Mouse (Mus musculus) liver, embryonic 13.5 days (tissue): ENCODE data around the gene Cubn. TPM values are rescaled to one million over a fixed set of nuclear protein-coding genes. Genes with fewer than 3 reads are reported as not detected.

Experiments
- ATAC-seq: fragments of 200-750 bp; cut with Nextera tagmentation; 2 replicates; pipeline ENCODE4 v1.8.0; 2017; ENCODE audit warnings: low read depth, mild to moderate bottlenecking, moderate number of reproducible peaks, moderate library complexity
- DNase-seq: peaks from one replicate; pipeline ENCODE4 v3.0.0; 2022
- H3K27ac ChIP-seq: fragments of 300-500 bp; sonication (generic); 2 replicates; pipeline ENCODE4 v1.5.1; 2015; ENCODE audit warnings: moderate library complexity, mild to moderate bottlenecking, inconsistent platforms
- H3K27me3 ChIP-seq: fragments of 300-500 bp; sonication (generic); 2 replicates; pipeline ENCODE4 v1.6.1; 2015; ENCODE audit warnings: mild to moderate bottlenecking, inconsistent platforms
- H3K36me3 ChIP-seq: fragments of 300-500 bp; sonication (generic); 2 replicates; pipeline ENCODE4 v1.6.1; 2015; ENCODE audit warnings: mild to moderate bottlenecking, inconsistent platforms
- H3K4me1 ChIP-seq: fragments of 300-500 bp; sonication (generic); replicated peaks from 2 replicates; pipeline ENCODE4 v1.6.1; 2015; ENCODE audit warnings: inconsistent platforms
- H3K4me2 ChIP-seq: fragments of 300-500 bp; sonication (generic); 2 replicates; pipeline ENCODE4 v1.6.1; 2015; ENCODE audit warnings: inconsistent platforms, mild to moderate bottlenecking, moderate library complexity
- H3K4me3 ChIP-seq: fragments of 300-500 bp; sonication (generic); replicated peaks from 2 replicates; pipeline ENCODE4 v1.5.1; 2015; ENCODE audit warnings: mild to moderate bottlenecking, inconsistent platforms
- H3K9ac ChIP-seq: fragments of 300-500 bp; sonication (generic); 2 replicates; pipeline ENCODE4 v1.6.1; 2015; ENCODE audit warnings: mild to moderate bottlenecking, inconsistent platforms
- H3K9me3 ChIP-seq: fragments of 300-500 bp; sonication (generic); replicated peaks from 2 replicates; pipeline ENCODE4 v1.6.1; 2016; ENCODE audit warnings: inconsistent platforms
- WGBS: fragments of 180-500 bp; shearing (Covaris S2); methylation state at CpG from one replicate; pipeline ENCODE4 v1.1.7; 2015; ENCODE audit not compliant: insufficient replicate concordance; 5-methylcytosine and 5-hydroxymethylcytosine counted together
- polyA plus RNA-seq: library from polyadenylated mRNA; unstranded; fragments of >200 nt; fragmentation: Nextera tagmentation; extraction: Ambion mirVana; gene quantifications from 2 replicates; pipeline ENCODE4 v1.2.1, GENCODE M21; 2015

Cubn gene
- 0.03 and 0.06 TPM in 2 replicates for polyA plus RNA-seq

DNA sequence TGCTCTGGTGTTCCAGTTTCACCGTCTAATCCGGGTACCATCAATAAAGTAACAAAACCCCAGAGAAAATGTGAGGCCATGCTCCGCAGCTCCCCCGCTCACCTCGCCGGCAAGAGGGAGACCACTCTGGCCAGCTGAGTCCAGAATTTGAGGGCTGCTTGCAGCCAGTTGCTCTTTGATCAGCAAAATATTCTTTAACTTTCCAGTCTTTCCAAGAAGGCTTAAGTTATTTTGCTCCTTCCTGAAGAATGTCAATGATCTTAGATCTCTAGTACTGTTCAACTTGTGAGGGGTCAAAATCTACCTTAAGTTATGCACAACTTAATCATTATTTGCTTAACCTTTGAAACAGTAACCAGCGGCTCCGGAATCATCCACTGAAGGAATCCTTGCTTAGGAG lies at the start of gene Cubn:
Cubn (minus strand) TSS at position 80 of the 400 bp plus-strand sequence.
- ATAC-seq (no peak), DNase-seq (no peak)
- peaks cover 4% of the 10 kb centered on the region; the same call in 1 of the 2 replicates for H3K4me1 ChIP-seq
- no peak within 1 kb of the TSS for H3K4me2 ChIP-seq
- no peak within 1 kb of the TSS for H3K9ac ChIP-seq
- H3K4me3 ChIP-seq: no peak within 1 kb of the TSS
- H3K27me3 ChIP-seq: no peaks in the 10 kb centered on the region
- H3K27ac ChIP-seq: no peak within 1 kb of the TSS
- H3K9me3 ChIP-seq: no peaks in the 10 kb centered on the region
- H3K36me3 ChIP-seq: no peaks in the 10 kb centered on the region
- 76% methylated on average over 8 of the region's 8 CpGs for WGBS

- no peak for DNase-seq
- Histone ChIP-seq H3K27me3 (no peaks in the 10 kb centered on the region), H3K4me3 (no peak overlapping the region), H3K27ac (no peak overlapping the region), H3K4me1 (peaks cover 55% of the 10 kb centered on the region), H3K4me2 (no peak overlapping the region), H3K36me3 (no peaks in the 10 kb centered on the region), H3K9me3 (no peaks in the 10 kb centered on the region), H3K9ac (no peak overlapping the region)
- WGBS: 39% methylated on average over 1 of the region's 1 CpGs
- ATAC-seq: no peak
Measured at GRCm38 (mm10) chr2:13539860-13540259, 48.2 kb upstream of the Cubn start.

- peaks cover 50% of the 10 kb centered on the region for H3K4me1 ChIP-seq
- 22% methylated on average over 6 of the region's 6 CpGs for WGBS
- peak; percentile 64 for ATAC-seq
- no peak overlapping the region for H3K4me3 ChIP-seq
- H3K27me3 ChIP-seq: no peaks in the 10 kb centered on the region
- H3K4me2 ChIP-seq: peak overlapping the region; percentile 41
- no peaks in the 10 kb centered on the region for H3K36me3 ChIP-seq
- H3K9ac ChIP-seq: peak overlapping the region; percentile 47
- no peaks in the 10 kb centered on the region for H3K9me3 ChIP-seq
- peak overlapping the region; percentile 58 for H3K27ac ChIP-seq
- DNase-seq: no peak
Measured at GRCm38 (mm10) chr2:13538704-13539377, 47.2 kb upstream of the Cubn start.

- no peaks in the 10 kb centered on the region for H3K9me3 ChIP-seq
- H3K4me1 ChIP-seq: peaks cover 49% of the 10 kb centered on the region
- H3K27ac ChIP-seq: 0 out of 2 replicates have a peak overlapping the region, but pooled peaks have one; percentile 7
- 67% methylated on average over 2 of the region's 2 CpGs for WGBS
- H3K27me3 ChIP-seq: no peaks in the 10 kb centered on the region
- ATAC-seq: peak; percentile 23; the same call in 1 of the 2 replicates
- no peak overlapping the region for H3K4me2 ChIP-seq
- DNase-seq: no peak
- H3K9ac ChIP-seq: 0 out of 2 replicates have a peak overlapping the region, but pooled peaks have one; percentile 37
- H3K4me3 ChIP-seq: no peak overlapping the region
- no peaks in the 10 kb centered on the region for H3K36me3 ChIP-seq
Measured at GRCm38 (mm10) chr2:13538258-13538657, 46.6 kb upstream of the Cubn start.

DNA sequence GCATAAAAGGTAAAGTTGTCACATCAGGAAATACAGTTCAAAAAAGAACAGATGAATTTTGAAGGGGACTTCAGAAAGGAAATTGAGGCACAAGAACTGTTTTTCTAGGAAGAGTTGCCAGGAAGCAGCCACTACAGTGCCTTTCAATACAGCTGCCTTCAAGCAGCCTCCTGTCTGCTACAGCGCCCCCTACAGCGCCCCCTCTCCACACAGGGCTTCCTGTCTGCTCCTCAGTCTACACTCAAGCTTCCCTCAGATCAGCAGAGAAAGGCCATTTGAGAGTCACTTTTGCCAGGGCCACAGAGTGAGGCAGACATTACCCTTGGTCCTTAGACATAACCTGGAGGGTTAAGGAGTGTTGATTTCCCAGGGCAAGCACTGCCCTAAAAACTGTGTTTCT lies 46.1 kb upstream of the Cubn start:
- H3K9ac ChIP-seq: no peak overlapping the region

DNA sequence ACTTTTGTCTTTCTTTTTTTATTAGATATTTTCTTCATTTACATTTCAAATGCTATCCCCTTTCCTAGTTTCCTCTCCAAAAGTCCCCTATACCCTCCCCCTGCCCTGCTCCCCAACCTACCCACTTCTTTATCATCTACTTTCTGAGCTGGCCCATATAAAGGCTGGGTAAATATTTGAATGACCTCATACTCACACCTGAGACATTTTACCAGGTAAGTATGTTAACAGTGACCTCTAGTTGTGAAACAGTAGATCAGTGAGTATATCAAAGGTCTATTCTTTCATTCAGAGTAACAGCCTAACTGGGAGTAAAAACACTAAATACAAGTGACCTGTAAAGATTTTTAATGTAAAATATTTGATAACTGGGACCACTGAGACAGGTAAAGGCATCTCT lies 45.1 kb upstream of the Cubn start:
- H3K4me3 ChIP-seq: no peak overlapping the region
- H3K27ac ChIP-seq: no peak overlapping the region
- no peaks in the 10 kb centered on the region for H3K9me3 ChIP-seq
- no peak overlapping the region for H3K4me2 ChIP-seq
- H3K9ac ChIP-seq: no peak overlapping the region
- no peaks in the 10 kb centered on the region for H3K36me3 ChIP-seq
- ATAC-seq: no peak
- peaks cover 39% of the 10 kb centered on the region for H3K4me1 ChIP-seq
- no peak for DNase-seq
- no peaks in the 10 kb centered on the region for H3K27me3 ChIP-seq

More for the DNA sequence above, 46.1 kb upstream of the Cubn start:
- Histone ChIP-seq H3K4me1 (peaks cover 44% of the 10 kb centered on the region), H3K4me3 (no peak overlapping the region), H3K27ac (0 out of 2 replicates have a peak overlapping the region, but pooled peaks have one; percentile 7), H3K27me3 (no peaks in the 10 kb centered on the region), H3K4me2 (no peak overlapping the region), H3K36me3 (no peaks in the 10 kb centered on the region), H3K9me3 (no peaks in the 10 kb centered on the region)
- ATAC-seq (peak; percentile 68), DNase-seq (peak; percentile 28)
- 23% methylated on average over 2 of the region's 2 CpGs for WGBS

DNA sequence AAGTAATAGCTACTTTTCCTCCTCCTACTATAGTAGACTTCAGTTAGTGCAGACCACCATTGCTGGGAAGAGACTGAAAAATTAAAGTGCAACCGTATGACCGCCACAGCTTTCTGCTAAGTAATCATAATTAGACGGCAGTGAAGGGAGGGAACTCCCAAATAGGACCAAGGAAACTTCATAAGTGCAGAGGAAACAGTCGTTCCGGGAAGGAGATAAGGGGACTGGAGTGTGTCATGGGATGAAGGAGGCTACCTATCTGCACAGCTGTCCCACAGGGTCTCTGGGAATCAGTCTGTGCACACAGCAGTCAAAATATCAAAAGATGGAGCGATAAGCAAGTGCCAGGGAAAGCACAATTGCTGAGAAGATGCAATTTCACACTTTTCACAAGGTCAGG lies 39.0 kb upstream of the Cubn start:
- ATAC-seq (no peak), DNase-seq (no peak)
- Histone ChIP-seq H3K27me3 (no peaks in the 10 kb centered on the region), H3K9ac (no peak overlapping the region), H3K9me3 (no peaks in the 10 kb centered on the region), H3K4me2 (no peak overlapping the region), H3K27ac (no peak overlapping the region), H3K4me3 (no peak overlapping the region), H3K36me3 (no peaks in the 10 kb centered on the region), H3K4me1 (peaks cover 38% of the 10 kb centered on the region)
- 69% methylated on average over 6 of the region's 6 CpGs for WGBS

DNA sequence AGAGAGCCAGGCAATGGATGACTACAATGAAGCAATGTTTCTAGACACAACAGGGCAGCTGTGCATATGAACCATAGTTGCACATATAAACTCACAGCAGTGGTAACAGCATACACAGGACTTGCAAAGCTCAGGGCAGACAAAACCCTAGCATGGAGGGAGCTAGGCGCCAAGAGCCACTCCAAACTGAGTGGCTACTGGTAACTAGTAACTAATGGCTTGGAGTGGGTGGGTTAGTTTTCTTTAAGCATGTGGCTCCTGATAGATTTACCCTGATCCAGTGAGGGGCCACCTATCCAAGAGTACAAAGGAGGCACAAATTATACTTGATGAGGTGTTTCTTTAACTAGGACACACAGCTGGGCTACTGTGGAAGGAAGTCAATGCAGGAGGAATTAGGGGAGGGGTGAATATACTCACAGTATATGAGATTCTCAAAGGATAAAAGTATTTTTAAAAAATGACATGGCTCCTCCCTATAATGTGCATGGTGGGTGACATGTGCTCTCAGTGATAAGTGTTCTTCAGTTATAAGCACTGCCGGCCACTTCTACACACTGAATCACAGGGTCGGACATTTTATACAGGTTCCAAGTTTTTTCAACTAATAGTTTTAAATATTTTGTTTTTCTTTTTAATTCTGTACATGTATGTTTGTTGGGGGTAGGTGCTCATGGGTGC lies 37.8 kb upstream of the Cubn start:
- Histone ChIP-seq H3K4me1 (peaks cover 42% of the 10 kb centered on the region), H3K27ac (no peak overlapping the region), H3K4me3 (no peak overlapping the region), H3K4me2 (no peak overlapping the region), H3K27me3 (no peaks in the 10 kb centered on the region), H3K36me3 (no peaks in the 10 kb centered on the region), H3K9ac (no peak overlapping the region), H3K9me3 (no peaks in the 10 kb centered on the region)
- peak; percentile 77 for ATAC-seq
- 48% methylated on average over 3 of the region's 3 CpGs for WGBS
- DNase-seq: no peak

DNA sequence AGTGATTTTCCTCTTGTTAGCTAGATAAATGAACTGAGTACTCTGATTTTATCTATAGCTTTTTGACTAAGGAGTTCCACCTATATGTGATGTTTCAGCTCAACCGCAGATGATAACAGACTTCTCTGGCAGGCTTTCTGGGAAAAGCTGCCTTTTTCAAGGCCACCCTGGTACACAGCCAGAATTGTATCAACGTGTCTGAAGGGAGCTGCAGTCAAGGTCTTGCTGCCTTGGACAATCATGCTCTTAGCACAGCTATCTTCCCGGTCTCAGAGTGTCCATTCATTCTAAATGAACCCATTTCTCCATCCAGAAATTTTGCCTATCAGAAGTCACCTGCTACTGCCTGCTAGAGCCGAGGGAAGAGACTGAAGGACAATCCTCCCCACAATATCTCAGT lies 35.9 kb upstream of the Cubn start:
- H3K27ac ChIP-seq: no peak overlapping the region
- H3K27me3 ChIP-seq: no peaks in the 10 kb centered on the region
- H3K4me2 ChIP-seq: no peak overlapping the region
- H3K4me1 ChIP-seq: peaks cover 55% of the 10 kb centered on the region
- H3K9me3 ChIP-seq: no peaks in the 10 kb centered on the region
- whole genome bisulfite sequencing: 58% methylated on average over 4 of the region's 4 CpGs
- H3K36me3 ChIP-seq: no peaks in the 10 kb centered on the region
- H3K9ac ChIP-seq: no peak overlapping the region
- DNase-seq (no peak), ATAC-seq (no peak)
- no peak overlapping the region for H3K4me3 ChIP-seq

DNA sequence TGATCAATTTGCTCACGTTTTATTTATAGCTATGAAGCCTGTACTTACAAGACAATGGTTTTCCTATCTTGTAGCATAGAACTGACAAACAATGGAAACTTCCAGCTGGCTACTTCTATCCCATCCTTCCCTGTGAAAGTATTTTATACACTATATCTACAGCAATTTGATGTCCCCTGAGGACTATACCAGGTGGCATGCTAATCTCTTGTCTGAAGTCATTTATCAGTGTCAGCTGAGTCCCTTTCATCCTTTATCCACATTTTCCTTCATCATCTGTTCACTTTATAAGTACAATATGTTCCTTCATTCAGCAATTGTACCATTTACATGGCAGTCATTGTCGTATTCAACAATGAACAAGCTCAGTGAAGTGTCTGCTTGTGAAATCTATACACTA lies 35.5 kb upstream of the Cubn start:
- Histone ChIP-seq H3K4me2 (no peak overlapping the region), H3K4me1 (peaks cover 58% of the 10 kb centered on the region), H3K9ac (no peak overlapping the region), H3K4me3 (no peak overlapping the region), H3K27ac (no peak overlapping the region), H3K27me3 (no peaks in the 10 kb centered on the region), H3K36me3 (no peaks in the 10 kb centered on the region), H3K9me3 (no peaks in the 10 kb centered on the region)
- ATAC-seq (no peak), DNase-seq (no peak)
- WGBS: 48% methylated on average over 2 of the region's 2 CpGs

DNA sequence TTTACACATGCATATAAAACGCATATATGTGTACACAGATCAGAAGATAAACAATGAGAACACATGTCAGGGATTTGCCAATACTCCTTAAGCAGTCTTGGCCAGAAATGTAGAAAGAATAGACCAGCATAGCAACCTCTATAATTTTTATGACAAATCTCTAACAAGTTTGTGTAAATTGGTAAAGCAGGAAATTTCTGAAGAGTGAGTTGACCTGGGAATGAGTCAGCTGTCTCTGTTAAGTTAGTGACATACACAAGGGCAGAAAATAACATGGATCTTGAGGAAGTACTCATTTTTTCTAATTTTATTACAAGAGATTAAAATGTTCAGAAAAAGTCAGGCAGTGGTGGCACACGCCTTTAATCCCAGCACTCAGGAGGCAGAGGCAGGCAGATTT lies 34.6 kb upstream of the Cubn start:
- Histone ChIP-seq H3K9me3 (no peaks in the 10 kb centered on the region), H3K27me3 (no peaks in the 10 kb centered on the region), H3K27ac (no peak overlapping the region), H3K4me1 (peaks cover 60% of the 10 kb centered on the region), H3K36me3 (no peaks in the 10 kb centered on the region), H3K4me3 (no peak overlapping the region), H3K9ac (no peak overlapping the region), H3K4me2 (no peak overlapping the region)
- WGBS: 73% methylated on average over 2 of the region's 2 CpGs
- no peak for DNase-seq
- ATAC-seq: no peak
